Mouse (Mus musculus): ENCODE results near the gene Commd4. TPM values are rescaled to one million over a fixed set of nuclear protein-coding genes. Genes with fewer than 3 reads are reported as not detected.

Gene Commd4
- 48.2 and 50.6 TPM in 2 replicates for polyA plus RNA-seq (2012; rRNA removed)

GRCm38 (mm10) chr9:57158013-57158470, at the start of gene Commd4:
Commd4 (minus strand) TSS chr9:57158331.

GRCm38 (mm10) chr9:57148144-57148878, 9.8 kb downstream of the Commd4 start, which contains the start of gene Neil1:
Neil1 (minus strand) TSS chr9:57148305.

DNA sequence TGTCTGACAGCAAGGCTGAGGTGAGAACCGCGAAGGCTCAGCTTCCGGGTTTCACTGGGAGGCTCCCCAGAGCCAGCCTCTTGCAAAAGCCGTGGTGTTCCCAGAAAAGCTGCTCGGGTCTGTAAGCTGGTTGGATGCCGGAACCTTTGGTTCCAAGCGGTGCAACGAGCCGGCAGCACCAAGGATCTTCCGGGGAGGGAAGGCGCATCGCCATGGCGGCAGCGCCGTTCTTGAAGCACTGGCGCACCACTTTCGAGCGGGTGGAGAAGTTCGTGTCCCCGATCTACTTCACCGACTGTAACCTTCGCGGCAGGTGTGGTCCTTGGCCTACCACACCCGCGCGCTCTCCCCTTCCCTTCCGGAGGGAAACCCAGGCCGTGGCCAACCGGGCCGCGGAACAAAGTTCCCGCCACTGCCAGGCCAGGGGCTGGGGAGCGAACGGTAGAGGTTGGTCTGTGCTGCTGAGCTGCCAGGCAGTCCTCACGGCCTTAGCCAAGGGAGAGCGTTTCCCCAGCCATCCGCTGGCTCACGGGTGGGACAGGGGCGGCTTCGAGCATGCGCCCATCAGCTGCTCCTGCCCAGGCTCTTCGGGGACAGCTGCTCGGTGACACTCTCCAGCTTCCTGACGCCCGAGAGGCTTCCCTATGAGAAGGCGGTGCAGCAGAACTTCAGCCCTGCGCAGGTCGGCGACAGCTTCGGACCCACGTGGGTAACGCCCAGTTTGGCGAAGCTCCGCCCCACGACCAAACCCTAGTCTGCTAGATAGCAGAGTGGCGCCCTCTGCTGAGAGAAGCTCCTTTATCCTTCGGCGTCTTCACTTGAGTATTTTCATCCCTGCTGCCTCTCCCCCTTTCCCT, 27.3 kb downstream of the Commd4 start, which contains the start of gene Man2c1:
Gene Man2c1, plus strand, starts transcription at position 114 of the 857 bp plus-strand sequence.

Other genes starting within 250 kb of the Commd4 start
- 2.5 and 2.7 TPM in 2 replicates for gene Snx33, start 230.0 kb downstream of the Commd4 start, polyA plus RNA-seq (2012; rRNA removed)
- gene Imp3, start 220.9 kb downstream of the Commd4 start, polyA plus RNA-seq (2012; rRNA removed): 90.2 and 92.3 TPM in 2 replicates
- 5.0 and 5.1 TPM in 2 replicates for gene Snupn, start 207.5 kb downstream of the Commd4 start, polyA plus RNA-seq (2012; rRNA removed)
- 7.6 and 7.7 TPM in 2 replicates for gene Ptpn9, start 163.4 kb downstream of the Commd4 start, polyA plus RNA-seq (2012; rRNA removed)
- 14.4 and 15.5 TPM in 2 replicates for gene Sin3a, start 86.3 kb downstream of the Commd4 start, polyA plus RNA-seq (2012; rRNA removed)
- 29.1 and 32.7 TPM in 2 replicates for gene Man2c1, start 27.6 kb downstream of the Commd4 start, polyA plus RNA-seq (2012; rRNA removed)
- gene Neil1, start 10.0 kb downstream of the Commd4 start, polyA plus RNA-seq (2012; rRNA removed): 3.2 and 3.4 TPM in 2 replicates
- not detected in 2 replicates for gene Trcg1, start 78.2 kb upstream of the Commd4 start, polyA plus RNA-seq (2012; rRNA removed)
- gene 1700017B05Rik, start 104.3 kb upstream of the Commd4 start, polyA plus RNA-seq (2012; rRNA removed): 6.1 and 7.1 TPM in 2 replicates

All from liver, embryonic 18 days (tissue).